Mouse (Mus musculus): ENCODE results near the gene Tmed11. TPM values are rescaled to one million over a fixed set of nuclear protein-coding genes. Genes with fewer than 3 reads are reported as not detected.
"Not testable (repeated sequence)": the region's sequence is repeated elsewhere in the genome, so short reads cannot be mapped to it uniquely, and the experiment has no call there.

Tmed11 gene
- polyA plus RNA-seq, 1 experiment from 2014 or later: not detected

DNA sequence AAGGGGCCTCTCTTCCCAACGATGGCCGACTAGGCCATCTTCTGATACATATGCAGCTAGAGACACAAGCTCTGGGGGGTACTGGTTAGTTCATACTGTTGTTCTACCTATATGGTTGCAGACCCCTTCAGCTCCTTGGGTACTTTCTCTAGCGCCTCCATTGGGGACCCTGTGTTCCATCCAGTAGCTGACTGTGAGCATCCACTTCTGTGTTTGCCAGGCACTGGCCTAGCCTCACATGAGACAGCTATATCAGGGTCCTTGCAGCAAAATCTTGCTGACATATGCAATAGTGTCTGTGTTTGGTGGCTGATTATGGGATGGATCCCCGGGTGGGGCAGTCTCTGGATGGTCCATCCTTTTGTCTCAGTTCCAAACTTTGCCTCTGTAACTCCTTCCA is 43.9 kb downstream of the Tmed11 start:
- not testable (repeated sequence) for H3K27ac ChIP-seq (replicated peaks; ENCODE audit: low read depth, low read length); H3K4me1 ChIP-seq (ENCODE audit: control insufficient read depth, insufficient read depth, low read length); DNase-seq (ENCODE audit: low spot score); ATAC-seq (ENCODE audit: low read depth); H3K27me3 ChIP-seq (replicated peaks; ENCODE audit: control insufficient read depth, insufficient read depth, low read length); H3K4me2 ChIP-seq (ENCODE audit: low read depth, low read length); H3K4me3 ChIP-seq (ENCODE audit: low read depth, low read length); H3K9me3 ChIP-seq (ENCODE audit: control insufficient read depth, low read length); H3K9ac ChIP-seq (ENCODE audit: low read depth, low read length); H3K36me3 ChIP-seq (ENCODE audit: control insufficient read depth, insufficient read depth, low read length)
- WGBS: 91% methylated on average over 4 of the region's 4 CpGs

DNA sequence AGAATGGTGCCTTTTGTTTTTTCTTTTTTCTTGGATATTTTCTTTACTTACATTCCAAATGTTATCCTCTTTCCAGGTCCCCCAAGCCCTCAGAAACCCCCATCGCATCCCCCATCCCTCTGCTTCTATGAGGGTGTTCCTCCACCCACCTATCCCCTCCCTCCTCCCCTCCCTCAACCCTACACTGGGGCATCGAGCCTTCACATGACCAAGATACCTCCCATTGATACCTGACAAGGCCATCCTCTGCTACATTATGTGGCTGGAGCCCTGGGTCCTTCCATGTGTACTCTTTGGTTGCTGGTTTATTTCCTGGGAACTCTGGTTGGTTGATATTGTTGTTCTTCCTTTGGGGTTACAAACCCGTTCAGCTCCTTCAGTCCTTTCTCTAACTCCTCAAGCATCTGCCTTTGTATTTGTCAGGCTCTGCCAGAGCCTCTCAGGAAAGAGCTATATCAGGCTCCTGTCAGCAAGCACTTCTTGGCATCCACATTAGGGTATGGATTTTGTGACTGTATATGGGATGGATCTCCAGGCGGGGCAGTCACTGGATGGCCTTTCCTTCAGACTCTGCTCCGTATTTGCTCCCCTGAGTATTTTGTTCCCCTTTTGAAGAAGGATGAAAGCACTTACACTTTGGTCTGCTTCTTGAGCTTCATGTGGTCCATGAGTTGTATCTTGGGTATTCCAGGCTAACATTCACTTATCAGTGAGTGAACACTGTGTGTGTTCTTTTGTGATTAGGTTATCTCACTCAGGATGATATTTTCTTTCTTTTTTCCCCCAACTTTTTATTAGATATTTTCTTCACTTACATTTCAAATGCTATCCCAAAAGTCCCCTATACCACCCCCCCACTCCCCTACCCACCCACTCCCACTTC is 44.6 kb downstream of the Tmed11 start:
- no peaks in the 10 kb centered on the region for H3K36me3 ChIP-seq (ENCODE audit: control insufficient read depth, insufficient read depth, low read length)
- H3K4me1 ChIP-seq (ENCODE audit: control insufficient read depth, insufficient read depth, low read length): no peaks in the 10 kb centered on the region
- ATAC-seq (ENCODE audit: low read depth) (no peak), DNase-seq (ENCODE audit: low spot score) (no peak)
- no peak overlapping the region for H3K9ac ChIP-seq (ENCODE audit: low read depth, low read length)
- WGBS: 79% methylated on average over 5 of the region's 5 CpGs
- H3K27me3 ChIP-seq (replicated peaks; ENCODE audit: control insufficient read depth, insufficient read depth, low read length): no peaks in the 10 kb centered on the region
- no peaks in the 10 kb centered on the region for H3K9me3 ChIP-seq (ENCODE audit: control insufficient read depth, low read length)
- H3K27ac ChIP-seq (replicated peaks; ENCODE audit: low read depth, low read length): no peak overlapping the region
- no peak overlapping the region for H3K4me3 ChIP-seq (ENCODE audit: low read depth, low read length)
- no peak overlapping the region for H3K4me2 ChIP-seq (ENCODE audit: low read depth, low read length)

DNA sequence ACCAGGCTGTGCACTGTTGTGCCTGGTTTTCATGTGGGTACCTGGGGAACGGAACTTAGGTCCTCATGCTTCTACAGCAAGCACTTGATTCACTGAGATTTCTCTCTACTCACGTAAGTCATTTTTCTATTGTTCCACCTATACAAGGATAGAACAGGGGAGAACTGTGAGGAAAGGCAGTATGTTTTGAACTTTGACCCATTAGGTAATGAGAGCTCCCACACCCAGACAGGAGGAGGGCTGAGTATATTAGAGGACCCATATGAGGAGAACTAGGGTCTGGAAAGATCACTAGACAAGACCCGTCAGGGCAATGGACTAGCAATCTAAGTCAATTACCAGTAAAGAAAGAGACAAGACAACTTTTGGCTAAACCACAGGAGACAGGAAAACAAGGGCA is 50.5 kb downstream of the Tmed11 start:
- Histone ChIP-seq H3K9ac (ENCODE audit: low read depth, low read length) (no peak overlapping the region), H3K27ac (replicated peaks; ENCODE audit: low read depth, low read length) (no peak overlapping the region), H3K4me3 (ENCODE audit: low read depth, low read length) (no peak overlapping the region), H3K4me2 (ENCODE audit: low read depth, low read length) (no peak overlapping the region), H3K9me3 (ENCODE audit: control insufficient read depth, low read length) (no peaks in the 10 kb centered on the region), H3K4me1 (ENCODE audit: control insufficient read depth, insufficient read depth, low read length) (no peaks in the 10 kb centered on the region), H3K36me3 (ENCODE audit: control insufficient read depth, insufficient read depth, low read length) (no peaks in the 10 kb centered on the region), H3K27me3 (replicated peaks; ENCODE audit: control insufficient read depth, insufficient read depth, low read length) (no peaks in the 10 kb centered on the region)
- DNase-seq (ENCODE audit: low spot score) (no peak), ATAC-seq (ENCODE audit: low read depth) (no peak)
- 73% methylated on average over 3 of the region's 3 CpGs for WGBS

DNA sequence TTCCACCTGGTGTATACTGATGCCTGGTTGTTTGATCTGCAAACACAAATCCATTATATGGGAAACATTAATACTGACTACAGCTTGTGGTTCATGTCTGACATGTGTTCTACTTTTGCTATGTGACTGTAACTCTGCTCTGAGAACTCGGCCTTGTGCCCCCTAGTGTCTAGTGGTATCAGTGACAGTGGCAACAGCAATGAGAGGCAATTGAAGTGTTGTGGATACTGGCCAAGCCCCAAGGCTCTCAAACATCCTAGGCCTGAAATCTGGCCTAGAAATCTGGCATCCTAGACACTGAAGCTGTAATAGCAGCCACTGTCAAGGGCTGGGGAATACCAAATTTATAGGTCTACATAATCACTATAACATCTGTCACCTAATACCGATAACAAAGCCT is 51.3 kb downstream of the Tmed11 start:
- ATAC-seq (ENCODE audit: low read depth): no peak
- Histone ChIP-seq H3K36me3 (ENCODE audit: control insufficient read depth, insufficient read depth, low read length) (no peaks in the 10 kb centered on the region), H3K4me3 (ENCODE audit: low read depth, low read length) (no peak overlapping the region), H3K4me1 (ENCODE audit: control insufficient read depth, insufficient read depth, low read length) (no peaks in the 10 kb centered on the region), H3K9ac (ENCODE audit: low read depth, low read length) (no peak overlapping the region), H3K27me3 (replicated peaks; ENCODE audit: control insufficient read depth, insufficient read depth, low read length) (no peaks in the 10 kb centered on the region), H3K4me2 (ENCODE audit: low read depth, low read length) (no peak overlapping the region), H3K27ac (replicated peaks; ENCODE audit: low read depth, low read length) (no peak overlapping the region), H3K9me3 (ENCODE audit: control insufficient read depth, low read length) (no peaks in the 10 kb centered on the region)
- WGBS: 48% methylated on average over 2 of the region's 2 CpGs
- DNase-seq (ENCODE audit: low spot score): no peak

DNA sequence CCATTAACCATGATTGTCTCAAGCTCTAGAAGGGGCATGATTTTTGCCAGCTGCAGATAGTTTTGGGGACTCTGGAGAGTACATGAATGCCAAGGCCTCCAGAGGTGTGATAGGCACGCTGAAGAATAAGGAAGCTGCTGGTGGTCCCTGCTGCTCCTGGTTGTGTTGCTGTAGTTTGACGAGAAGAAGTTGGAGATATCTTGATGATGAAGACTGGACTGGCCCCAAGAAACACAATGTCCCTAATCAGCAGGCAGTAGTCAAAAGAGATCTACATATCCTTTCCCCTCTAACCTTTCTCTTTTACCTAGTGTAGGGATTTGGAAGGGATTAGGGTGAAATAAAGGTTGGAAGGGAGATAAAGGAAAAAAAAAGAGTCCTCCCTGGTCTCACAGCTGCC is 52.6 kb downstream of the Tmed11 start:
- Histone ChIP-seq H3K27me3 (replicated peaks; ENCODE audit: control insufficient read depth, insufficient read depth, low read length) (no peaks in the 10 kb centered on the region), H3K9ac (ENCODE audit: low read depth, low read length) (no peak overlapping the region), H3K27ac (replicated peaks; ENCODE audit: low read depth, low read length) (no peak overlapping the region), H3K36me3 (ENCODE audit: control insufficient read depth, insufficient read depth, low read length) (no peaks in the 10 kb centered on the region), H3K9me3 (ENCODE audit: control insufficient read depth, low read length) (no peaks in the 10 kb centered on the region), H3K4me1 (ENCODE audit: control insufficient read depth, insufficient read depth, low read length) (no peaks in the 10 kb centered on the region), H3K4me3 (ENCODE audit: low read depth, low read length) (no peak overlapping the region), H3K4me2 (ENCODE audit: low read depth, low read length) (no peak overlapping the region)
- DNase-seq (ENCODE audit: low spot score): no peak
- 72% methylated on average over 2 of the region's 2 CpGs for WGBS
- ATAC-seq (ENCODE audit: low read depth): no peak

DNA sequence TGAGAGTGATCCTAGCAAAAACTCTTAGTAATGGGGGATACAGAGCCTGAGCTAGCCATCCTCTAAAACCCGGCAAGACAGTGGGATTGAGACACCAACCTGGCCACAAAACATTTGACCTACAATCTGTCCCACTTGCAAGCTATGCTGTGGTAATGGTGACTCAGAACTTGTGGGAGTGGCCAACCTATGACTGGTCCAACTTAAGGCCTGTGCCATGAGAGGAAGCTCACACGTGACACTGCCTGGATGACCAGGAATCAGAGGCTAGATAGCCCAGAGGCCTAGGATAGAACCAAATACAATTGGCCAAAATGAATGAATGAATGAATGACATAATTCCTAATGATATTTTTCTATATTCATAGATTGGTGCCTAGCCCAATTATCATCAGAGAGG is 53.3 kb downstream of the Tmed11 start:
- no peak overlapping the region for H3K9ac ChIP-seq (ENCODE audit: low read depth, low read length)
- 86% methylated on average over 2 of the region's 2 CpGs for WGBS
- H3K4me2 ChIP-seq (ENCODE audit: low read depth, low read length): no peak overlapping the region
- no peaks in the 10 kb centered on the region for H3K36me3 ChIP-seq (ENCODE audit: control insufficient read depth, insufficient read depth, low read length)
- H3K4me3 ChIP-seq (ENCODE audit: low read depth, low read length): no peak overlapping the region
- H3K9me3 ChIP-seq (ENCODE audit: control insufficient read depth, low read length): no peaks in the 10 kb centered on the region
- ATAC-seq (ENCODE audit: low read depth): no peak
- H3K27ac ChIP-seq (replicated peaks; ENCODE audit: low read depth, low read length): no peak overlapping the region
- H3K4me1 ChIP-seq (ENCODE audit: control insufficient read depth, insufficient read depth, low read length): no peaks in the 10 kb centered on the region
- no peaks in the 10 kb centered on the region for H3K27me3 ChIP-seq (replicated peaks; ENCODE audit: control insufficient read depth, insufficient read depth, low read length)
- no peak for DNase-seq (ENCODE audit: low spot score)

DNA sequence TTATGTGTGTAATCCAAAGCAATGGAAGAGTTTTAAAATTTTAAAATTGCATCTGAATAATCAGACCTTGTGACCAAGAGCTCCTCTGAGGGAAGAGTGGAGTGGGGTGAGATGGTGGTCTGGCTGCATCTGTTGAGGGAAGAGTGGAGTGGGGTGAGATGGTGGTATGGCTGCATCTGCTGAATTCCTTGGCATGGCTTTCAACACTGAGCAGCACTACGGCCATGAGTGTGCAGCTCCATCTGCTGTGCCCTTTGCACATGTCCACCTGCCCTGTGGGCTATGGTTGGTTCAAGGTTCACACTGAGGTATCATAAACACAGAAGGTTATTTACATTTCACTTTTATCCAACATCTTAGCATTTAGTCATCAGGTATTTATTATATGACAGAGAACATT is 67.7 kb downstream of the Tmed11 start:
- WGBS: 68% methylated on average over 1 of the region's 1 CpGs
- ATAC-seq (ENCODE audit: low read depth) (no peak), DNase-seq (ENCODE audit: low spot score) (no peak)
- no peaks in the 10 kb centered on the region for H3K36me3 ChIP-seq (ENCODE audit: control insufficient read depth, insufficient read depth, low read length)
- H3K4me1 ChIP-seq (ENCODE audit: control insufficient read depth, insufficient read depth, low read length): no peaks in the 10 kb centered on the region
- no peaks in the 10 kb centered on the region for H3K27me3 ChIP-seq (replicated peaks; ENCODE audit: control insufficient read depth, insufficient read depth, low read length)
- no peak overlapping the region for H3K4me2 ChIP-seq (ENCODE audit: low read depth, low read length)
- no peak overlapping the region for H3K4me3 ChIP-seq (ENCODE audit: low read depth, low read length)
- H3K27ac ChIP-seq (replicated peaks; ENCODE audit: low read depth, low read length): no peak overlapping the region
- no peak overlapping the region for H3K9ac ChIP-seq (ENCODE audit: low read depth, low read length)
- no peaks in the 10 kb centered on the region for H3K9me3 ChIP-seq (ENCODE audit: control insufficient read depth, low read length)
